ENCODE assay signal across 29 mouse cellular contexts in genomic region chr4:75968618-75969017, GRCm38 (mm10).
DNase-seq lines count a peak whose midpoint lies in the region; ATAC-seq and TF ChIP-seq lines count a peak whose summit lies in the region.
"Had no signal": no experiment of that assay in that cellular context is flagged by ENCODE, and none has a peak within 500 bp of the region (broad histone marks: within the 10 kb centered on the region; RNA-seq: fewer than 3 reads in every experiment).

No protein-coding gene starts in this region.

- 58% methylated on average over 2 of the region's 2 CpGs for WGBS in intestine, embryonic 15.5 days
- 33% methylated on average over 2 of the region's 2 CpGs for WGBS in intestine, postnatal 0 days
- 65% methylated on average over 2 of the region's 2 CpGs for WGBS in lung, embryonic 14.5 days
- 64% methylated on average over 2 of the region's 2 CpGs for WGBS in stomach, embryonic 15.5 days
- WGBS in stomach, postnatal 0 days = 49% methylated on average over 2 of the region's 2 CpGs
- 88% methylated on average over 2 of the region's 2 CpGs for WGBS in forebrain, embryonic 11.5 days

- no peak for TF ChIP-seq CTCF in intestine, postnatal 0 days (IDR thresholded peaks at IDR 0.05; ENCODE audit: low read depth)
- TF ChIP-seq CTCF in lung, embryonic 14.5 days (IDR thresholded peaks at IDR 0.05; ENCODE audit: low read depth) = no peak
- TF ChIP-seq CTCF in stomach, postnatal 0 days (IDR thresholded peaks at IDR 0.05; ENCODE audit: low read depth) = no peak

- no peak overlapping the region for H3K27ac ChIP-seq in intestine, embryonic 15.5 days
- no peak overlapping the region for H3K27ac ChIP-seq in intestine, postnatal 0 days (ENCODE audit: low read depth, low read length)
- no peak overlapping the region for H3K27ac ChIP-seq in lung, embryonic 14.5 days (ENCODE audit: low read depth)
- H3K27ac ChIP-seq in stomach, embryonic 15.5 days = no peak overlapping the region
- H3K27ac ChIP-seq in stomach, postnatal 0 days (replicated peaks) = no peak overlapping the region
- no peak overlapping the region for H3K27ac ChIP-seq in forebrain, embryonic 11.5 days (ENCODE audit: low read depth, low read length)
- H3K27ac ChIP-seq: embryonic facial prominence, embryonic 13.5 days; embryonic facial prominence, embryonic 15.5 days; forebrain, embryonic 10.5 days; forebrain, embryonic 13.5 days; forebrain, embryonic 15.5 days had no signal

- H3K4me1 ChIP-seq in intestine, embryonic 15.5 days (replicated peaks) = no peaks in the 10 kb centered on the region
- H3K4me1 ChIP-seq in intestine, postnatal 0 days (replicated peaks; ENCODE audit: control insufficient read depth, insufficient read depth, low read length) = no peaks in the 10 kb centered on the region
- H3K4me1 ChIP-seq in lung, embryonic 14.5 days (ENCODE audit: insufficient read depth) = no peaks in the 10 kb centered on the region
- no peaks in the 10 kb centered on the region for H3K4me1 ChIP-seq in stomach, embryonic 15.5 days
- H3K4me1 ChIP-seq in stomach, postnatal 0 days (replicated peaks; ENCODE audit: control insufficient read depth, insufficient read depth) = no peaks in the 10 kb centered on the region
- no peaks in the 10 kb centered on the region for H3K4me1 ChIP-seq in forebrain, embryonic 11.5 days (replicated peaks; ENCODE audit: control insufficient read depth, insufficient read depth, low read length)
- H3K4me1 ChIP-seq: embryonic facial prominence, embryonic 13.5 days; embryonic facial prominence, embryonic 15.5 days; forebrain, embryonic 10.5 days; forebrain, embryonic 13.5 days had no signal

- peak; percentile 86 for ATAC-seq in intestine, embryonic 15.5 days
- no peak for ATAC-seq in intestine, postnatal 0 days
- peak; percentile 87 for ATAC-seq in lung, embryonic 14.5 days (ENCODE audit: insufficient read depth)
- peak; percentile 91 for ATAC-seq in stomach, embryonic 15.5 days (ENCODE audit: insufficient read depth, low FRiP score, low read depth)
- ATAC-seq in stomach, postnatal 0 days (ENCODE audit: low FRiP score, low TSS enrichment) = peak; percentile 77
- ATAC-seq in forebrain, embryonic 11.5 days (replicated peaks; ENCODE audit: low FRiP score) = no peak
- ATAC-seq: activated CD4-positive, CD25-positive, alpha-beta regulatory T cell, adult 4 months; CD4-positive, CD25-positive, alpha-beta regulatory T cell, adult 4 months; forebrain, embryonic 13.5 days; forebrain, embryonic 15.5 days; Patski had no signal

- H3K27me3 ChIP-seq in intestine, embryonic 15.5 days (replicated peaks) = no peaks in the 10 kb centered on the region
- no peaks in the 10 kb centered on the region for H3K27me3 ChIP-seq in intestine, postnatal 0 days (replicated peaks; ENCODE audit: control insufficient read depth, insufficient read depth, low read length)
- no peaks in the 10 kb centered on the region for H3K27me3 ChIP-seq in lung, embryonic 14.5 days (ENCODE audit: insufficient read depth, low read length)
- no peaks in the 10 kb centered on the region for H3K27me3 ChIP-seq in stomach, embryonic 15.5 days (replicated peaks)
- no peaks in the 10 kb centered on the region for H3K27me3 ChIP-seq in stomach, postnatal 0 days (ENCODE audit: control insufficient read depth, insufficient read depth, low read length)
- no peaks in the 10 kb centered on the region for H3K27me3 ChIP-seq in forebrain, embryonic 11.5 days (ENCODE audit: control insufficient read depth, insufficient read depth, low read length)
- H3K27me3 ChIP-seq: CH12.LX; embryonic facial prominence, embryonic 13.5 days; embryonic facial prominence, embryonic 15.5 days; forebrain, embryonic 13.5 days; forebrain, embryonic 15.5 days; Patski had no signal

- H3K4me3 ChIP-seq in intestine, embryonic 15.5 days (replicated peaks) = no peak overlapping the region
- H3K4me3 ChIP-seq in intestine, postnatal 0 days (ENCODE audit: low read depth, low read length) = no peak overlapping the region
- H3K4me3 ChIP-seq in lung, embryonic 14.5 days (ENCODE audit: low read depth, low read length) = no peak overlapping the region
- H3K4me3 ChIP-seq in stomach, embryonic 15.5 days (replicated peaks) = no peak overlapping the region
- no peak overlapping the region for H3K4me3 ChIP-seq in stomach, postnatal 0 days (ENCODE audit: low read depth, low read length)
- H3K4me3 ChIP-seq in forebrain, embryonic 11.5 days (ENCODE audit: low read depth, low read length) = no peak overlapping the region
- H3K4me3 ChIP-seq: embryonic facial prominence, embryonic 13.5 days; embryonic facial prominence, embryonic 15.5 days; erythroblast, embryonic 14.5 days; forebrain, embryonic 10.5 days; forebrain, embryonic 13.5 days; forebrain, embryonic 15.5 days had no signal

- H3K9ac ChIP-seq in intestine, embryonic 15.5 days = no peak overlapping the region
- no peak overlapping the region for H3K9ac ChIP-seq in intestine, postnatal 0 days (ENCODE audit: low read depth, low read length)
- no peak overlapping the region for H3K9ac ChIP-seq in lung, embryonic 14.5 days
- H3K9ac ChIP-seq in stomach, embryonic 15.5 days = no peak overlapping the region
- H3K9ac ChIP-seq in stomach, postnatal 0 days (ENCODE audit: low read length) = no peak overlapping the region
- H3K9ac ChIP-seq in forebrain, embryonic 11.5 days (ENCODE audit: low read length) = no peak overlapping the region
- H3K9ac ChIP-seq: embryonic facial prominence, embryonic 13.5 days; embryonic facial prominence, embryonic 15.5 days; forebrain, embryonic 13.5 days; forebrain, embryonic 15.5 days had no signal

- no peak for TF ChIP-seq EP300 in stomach, postnatal 0 days (optimal IDR thresholded peaks at IDR 0.05)

- H3K9me3 ChIP-seq in intestine, embryonic 15.5 days = no peaks in the 10 kb centered on the region
- H3K9me3 ChIP-seq in intestine, postnatal 0 days (ENCODE audit: control insufficient read depth) = no peaks in the 10 kb centered on the region
- H3K9me3 ChIP-seq in lung, embryonic 14.5 days (ENCODE audit: low read depth, low read length) = no peaks in the 10 kb centered on the region
- no peaks in the 10 kb centered on the region for H3K9me3 ChIP-seq in stomach, embryonic 15.5 days
- no peaks in the 10 kb centered on the region for H3K9me3 ChIP-seq in stomach, postnatal 0 days (ENCODE audit: control insufficient read depth, low read length)
- H3K9me3 ChIP-seq in forebrain, embryonic 11.5 days (ENCODE audit: control insufficient read depth, low read length) = no peaks in the 10 kb centered on the region
- H3K9me3 ChIP-seq: embryonic facial prominence, embryonic 13.5 days; embryonic facial prominence, embryonic 15.5 days; forebrain, embryonic 10.5 days; forebrain, embryonic 13.5 days; forebrain, embryonic 15.5 days; G1E had no signal

- H3K4me2 ChIP-seq in intestine, embryonic 15.5 days (replicated peaks) = no peak overlapping the region
- H3K4me2 ChIP-seq in intestine, postnatal 0 days (replicated peaks; ENCODE audit: low read depth) = no peak overlapping the region
- H3K4me2 ChIP-seq in lung, embryonic 14.5 days = no peak overlapping the region
- no peak overlapping the region for H3K4me2 ChIP-seq in stomach, embryonic 15.5 days
- H3K4me2 ChIP-seq in stomach, postnatal 0 days (replicated peaks; ENCODE audit: low read depth) = no peak overlapping the region
- no peak overlapping the region for H3K4me2 ChIP-seq in forebrain, embryonic 11.5 days (ENCODE audit: low read depth, low read length, severe bottlenecking)
- H3K4me2 ChIP-seq: embryonic facial prominence, embryonic 13.5 days; embryonic facial prominence, embryonic 15.5 days; forebrain, embryonic 13.5 days; forebrain, embryonic 15.5 days had no signal

- H3K36me3 ChIP-seq in intestine, embryonic 15.5 days = no peaks in the 10 kb centered on the region
- no peaks in the 10 kb centered on the region for H3K36me3 ChIP-seq in intestine, postnatal 0 days (ENCODE audit: control insufficient read depth, insufficient read depth)
- H3K36me3 ChIP-seq in lung, embryonic 14.5 days (ENCODE audit: insufficient read depth) = no peaks in the 10 kb centered on the region
- H3K36me3 ChIP-seq in stomach, embryonic 15.5 days = no peaks in the 10 kb centered on the region
- no peaks in the 10 kb centered on the region for H3K36me3 ChIP-seq in stomach, postnatal 0 days (ENCODE audit: control insufficient read depth, insufficient read depth, low read length)
- H3K36me3 ChIP-seq in forebrain, embryonic 11.5 days (ENCODE audit: control insufficient read depth, insufficient read depth, low read length) = no peaks in the 10 kb centered on the region
- H3K36me3 ChIP-seq: embryonic facial prominence, embryonic 15.5 days; forebrain, embryonic 10.5 days; forebrain, embryonic 15.5 days; G1E had no signal

- no peak for DNase-seq in lung, embryonic 14.5 days
- DNase-seq in lung, postnatal 14 days = no peak
- DNase-seq in stomach, postnatal 0 days (ENCODE audit: low spot score) = no peak
- no peak for DNase-seq in forebrain, embryonic 11.5 days (ENCODE audit: low spot score)
- no peak for DNase-seq in adrenal gland, postnatal 25 days
- DNase-seq: adrenal gland, adult 8-10 months; adrenal gland, postnatal 14 days; B cell, adult 2 months; cerebellum, adult 11 months; cerebellum, adult 18-20 months; cerebellum, adult 8-10 months; cerebellum, adult 9-11 months; cerebellum, postnatal 14 days; cerebellum, postnatal 36 days; embryo, embryonic 11 days had no signal

Comparison
In these comparisons a context has a peak if more than half of its experiments do, and no peak if none do; other contexts are left out.
1. ATAC-seq: peak in intestine, embryonic 15.5 days (single experiment), lung, embryonic 14.5 days (single experiment), stomach, embryonic 15.5 days (single experiment) and stomach, postnatal 0 days (single experiment); none in intestine, postnatal 0 days (single experiment) and forebrain, embryonic 11.5 days (single experiment).